Mouse (Mus musculus) layer of hippocampus, postnatal 36 days (tissue): Measurements from ENCODE around the gene Nedd8. TPM values are rescaled to one million over a fixed set of nuclear protein-coding genes. Genes with fewer than 3 reads are reported as not detected.

Source experiments
- DNase-seq, 2 experiments: peaks; one replicate each; pipeline ENCODE4 v3.0.0; 2022
- total RNA-seq, 2 experiments: library from RNA; stranded (reverse); gene quantifications; 2 replicates each; pipeline ENCODE4 v1.2.3; 2021

Nedd8 gene
- 100 to 1,000 TPM; 328 to 337 TPM for total RNA-seq

DNA sequence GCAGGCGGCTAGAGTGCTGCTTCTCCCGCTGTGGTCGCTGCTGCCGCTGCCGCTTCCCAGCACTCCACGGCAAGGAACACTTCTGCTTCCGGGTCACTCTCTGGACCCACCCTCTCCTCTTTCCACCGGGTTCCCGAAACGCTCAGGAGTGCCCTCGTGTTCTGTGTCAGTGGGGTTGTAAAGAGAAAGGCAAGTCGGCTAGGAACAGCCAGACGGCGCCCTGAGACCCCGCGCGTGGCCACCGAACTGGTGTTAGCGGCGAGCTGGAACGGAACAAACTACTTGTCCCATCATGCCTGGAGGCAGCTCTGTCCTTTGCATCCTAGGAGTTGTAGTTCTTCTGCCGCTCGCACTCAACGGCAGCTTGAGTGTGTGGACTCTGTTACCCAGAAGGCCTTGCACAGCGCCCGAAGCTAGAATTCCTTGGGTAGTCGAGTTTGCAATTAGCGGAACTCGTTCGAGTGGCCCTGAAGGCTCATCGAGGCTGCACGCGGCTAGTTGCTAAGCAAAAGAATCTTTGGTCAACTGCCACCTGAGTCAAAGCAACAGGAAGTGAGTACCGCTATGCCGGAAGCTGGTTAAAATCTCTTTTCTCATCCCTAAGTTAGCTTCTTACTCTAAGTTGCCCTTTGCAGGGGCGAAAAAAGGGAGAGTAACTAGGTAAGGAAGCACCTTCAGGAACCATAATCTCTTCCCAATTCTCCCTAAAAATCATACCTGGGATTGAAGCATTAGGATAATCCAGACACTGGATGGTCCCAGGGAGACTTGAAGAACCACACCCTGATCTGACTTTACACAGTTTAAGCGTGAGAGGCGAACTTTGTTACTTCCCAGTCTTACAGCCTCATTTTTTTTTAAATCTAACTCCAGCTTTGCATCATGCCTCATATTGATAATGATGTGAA is at the start of gene Nedd8, which contains the start of gene Gmpr2:
Nedd8 (minus strand) TSS at position 292 of the 908 bp plus-strand sequence.
Gmpr2 (plus strand) TSS at position 109 of the 908 bp plus-strand sequence.
- peak; percentile 95 for DNase-seq

DNA sequence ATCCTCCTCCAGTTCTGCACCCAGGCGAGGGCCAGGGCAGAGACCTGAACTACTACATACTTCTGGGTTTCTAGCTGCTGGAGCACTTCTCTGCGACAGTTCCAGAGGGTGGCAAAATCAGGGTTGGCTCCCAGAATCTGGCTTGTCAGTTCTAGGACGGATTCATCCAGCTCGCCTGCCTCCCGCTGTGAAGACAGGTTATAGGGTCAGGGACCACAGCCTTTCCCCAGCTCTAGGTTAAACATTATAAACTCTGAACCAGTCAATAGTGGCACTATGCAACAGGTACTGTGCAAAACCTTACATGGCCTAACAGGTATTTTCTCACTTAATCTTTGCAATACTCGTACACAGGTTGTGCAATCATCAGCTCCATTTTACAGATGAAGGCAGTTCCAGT is 49.2 kb upstream of the Nedd8 start:
- DNase-seq, result no peak

DNA sequence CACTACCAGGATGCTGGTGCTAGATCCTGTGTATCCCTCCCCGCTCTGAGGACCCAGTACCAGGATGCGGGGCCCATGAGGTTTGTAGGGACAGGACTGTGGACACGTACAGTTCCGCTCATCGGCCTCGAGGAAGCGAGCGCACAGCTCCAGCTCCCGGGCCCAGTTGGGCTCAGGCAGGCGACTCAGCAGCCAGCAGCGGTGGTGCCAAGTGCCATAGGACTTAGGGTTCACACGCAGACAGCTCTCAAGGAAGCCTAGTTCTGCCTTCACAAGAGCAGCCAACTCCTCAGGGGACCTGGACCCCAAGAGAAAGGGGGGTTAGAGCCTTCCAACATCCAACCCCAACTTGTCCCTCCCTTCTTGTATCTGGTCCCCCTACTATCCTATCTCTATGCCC is 48.7 kb upstream of the Nedd8 start:
- no peak for DNase-seq

DNA sequence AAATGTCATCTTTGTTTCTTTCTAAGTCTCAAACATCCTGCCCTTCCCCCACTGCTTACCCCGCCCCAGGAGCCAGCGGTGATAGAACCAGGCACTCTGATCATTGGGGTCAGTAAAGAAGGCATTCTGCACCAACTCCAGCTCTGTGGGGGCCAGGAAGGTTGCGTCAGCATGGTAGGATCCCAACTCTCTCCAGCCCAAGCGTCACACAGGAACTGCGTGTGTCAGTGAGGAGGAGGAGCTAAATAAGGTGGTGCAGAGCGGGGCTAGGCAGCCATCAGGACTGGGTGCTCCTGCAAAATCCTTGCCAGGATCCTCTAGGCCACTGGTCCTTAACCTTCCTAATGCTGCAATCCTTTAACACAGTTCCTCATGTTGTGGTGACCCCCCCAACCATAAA is 47.8 kb upstream of the Nedd8 start:
- no peak for DNase-seq

GRCm38 (mm10) chr14:55716884-55717283 is 45.0 kb upstream of the Nedd8 start:
- no peak for DNase-seq

DNA sequence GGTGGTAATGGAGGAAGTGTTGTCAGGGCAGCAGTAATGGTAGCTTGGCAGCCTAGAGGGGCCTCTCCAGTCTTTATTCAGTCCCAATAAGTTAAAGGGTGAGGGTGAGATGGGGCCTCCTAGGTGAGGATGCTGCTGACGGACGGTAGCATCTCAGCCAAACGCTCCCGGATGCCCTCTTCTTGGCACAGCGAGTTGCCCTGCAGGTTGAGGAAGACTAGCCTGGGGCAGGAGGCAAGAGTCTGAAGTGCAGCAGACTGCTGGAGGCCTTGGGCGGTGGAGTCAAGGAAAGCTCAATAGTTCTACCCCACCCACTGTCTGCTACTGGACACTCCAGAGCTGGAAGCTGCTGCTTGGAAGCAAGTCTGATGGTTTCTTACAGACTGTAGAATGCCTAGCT is 44.3 kb upstream of the Nedd8 start:
- no peak for DNase-seq

GRCm38 (mm10) chr14:55714893-55715292 is 43.0 kb upstream of the Nedd8 start:
- no peak for DNase-seq

DNA sequence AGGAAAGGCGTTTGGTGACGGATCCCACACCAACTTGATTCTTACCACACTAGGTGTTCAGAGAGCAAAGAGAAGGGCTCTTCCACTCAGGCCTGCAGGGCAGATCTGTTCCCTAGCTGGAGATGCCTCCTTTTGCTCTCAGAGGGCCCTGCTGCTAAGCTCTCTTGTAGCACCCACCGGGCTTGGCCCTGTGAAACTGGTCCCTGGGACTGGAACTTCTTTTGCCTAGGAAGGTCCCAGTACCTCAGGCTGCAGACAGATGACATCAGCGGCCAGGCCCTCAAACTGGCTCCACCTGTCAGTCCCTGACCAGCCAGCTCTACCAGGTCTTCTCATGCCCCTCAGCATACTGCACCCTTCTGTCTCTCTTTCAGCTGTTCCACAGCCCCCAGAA is 41.8 kb upstream of the Nedd8 start, which contains the start of gene Tgm1:
Tgm1 (minus strand) TSS at position 198 of the 394 bp plus-strand sequence.
- DNase-seq, result no peak

DNA sequence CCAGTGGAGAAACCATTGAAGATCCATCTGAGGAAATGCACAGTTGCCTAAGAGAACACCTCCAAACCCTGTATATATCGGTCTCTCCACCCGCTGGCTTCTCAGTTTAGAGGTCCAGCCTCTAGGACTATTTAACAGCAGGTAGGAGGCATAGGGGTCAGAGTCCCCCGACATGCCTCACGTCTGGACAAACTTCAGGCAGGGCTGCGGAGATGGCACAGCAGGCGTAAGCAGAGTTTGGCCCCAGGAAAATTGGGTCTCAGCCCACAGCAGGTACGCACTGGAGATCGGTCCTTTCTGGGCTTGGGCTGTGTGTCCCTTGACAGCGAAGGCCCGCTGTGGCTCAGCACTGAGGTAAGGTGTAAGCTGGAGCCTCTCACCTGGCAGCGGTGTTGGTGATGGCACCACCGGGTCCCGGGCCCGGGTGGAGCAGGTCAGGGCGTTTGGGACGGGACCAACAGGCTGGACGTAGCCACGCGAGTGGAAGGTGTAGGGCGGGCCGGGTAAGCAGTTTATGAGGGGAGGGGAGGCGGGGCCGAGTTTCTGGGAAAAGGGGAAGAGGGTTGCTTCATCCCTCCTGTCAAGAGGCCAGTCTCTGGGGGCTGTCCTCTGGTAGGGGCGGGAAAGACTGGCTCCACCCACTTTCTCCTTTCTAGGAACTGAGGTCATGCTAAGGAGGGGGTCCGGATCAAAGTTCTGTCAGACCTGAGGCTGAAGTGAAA is 41.2 kb upstream of the Nedd8 start:
- no peak for DNase-seq

GRCm38 (mm10) chr14:55711786-55712185 is 39.9 kb upstream of the Nedd8 start:
- no peak for DNase-seq

DNA sequence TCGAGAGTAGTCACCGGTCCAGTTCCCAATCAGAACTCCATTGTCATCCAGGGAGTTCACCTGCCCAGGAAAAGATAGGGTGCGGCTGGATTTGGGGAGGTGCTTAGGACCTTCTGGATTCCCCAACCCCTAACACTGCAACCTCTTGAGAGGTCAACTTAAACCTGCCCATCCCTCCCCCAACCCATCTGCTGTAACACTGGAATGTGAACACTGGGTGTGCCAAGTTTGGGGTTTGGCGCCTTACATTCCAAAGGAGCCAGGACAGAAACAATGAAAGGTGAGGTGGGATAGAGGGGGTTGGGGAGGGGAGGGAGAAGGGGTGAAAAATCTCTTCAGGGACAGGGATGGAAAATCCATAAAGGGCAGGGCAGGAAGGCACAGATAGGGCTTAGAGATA is 37.6 kb upstream of the Nedd8 start:
- DNase-seq, result no peak

DNA sequence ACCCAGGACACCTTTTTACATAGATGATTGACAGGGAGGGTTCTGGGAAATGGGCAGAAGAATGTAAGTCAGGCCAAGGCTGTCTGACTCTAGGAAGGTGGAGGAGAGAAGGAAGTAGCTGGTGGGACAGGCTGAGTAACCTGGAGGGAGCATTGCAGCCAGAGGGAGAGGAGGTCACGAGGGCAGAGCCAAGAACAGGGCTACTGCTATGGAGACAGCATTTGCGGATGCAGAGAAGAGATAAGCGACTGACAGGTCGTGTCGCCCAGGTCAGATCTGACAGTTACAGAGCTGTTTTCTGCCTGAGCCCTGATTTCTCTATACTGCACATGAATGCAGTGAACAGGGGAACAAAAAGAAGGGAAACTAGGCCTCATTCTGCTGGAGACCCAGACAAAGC is 35.5 kb upstream of the Nedd8 start:
- DNase-seq, result no peak

- DNase-seq, result no peak
These were observed 34.2 kb upstream of the Nedd8 start for GRCm38 (mm10) chr14:55706051-55706600.

DNA sequence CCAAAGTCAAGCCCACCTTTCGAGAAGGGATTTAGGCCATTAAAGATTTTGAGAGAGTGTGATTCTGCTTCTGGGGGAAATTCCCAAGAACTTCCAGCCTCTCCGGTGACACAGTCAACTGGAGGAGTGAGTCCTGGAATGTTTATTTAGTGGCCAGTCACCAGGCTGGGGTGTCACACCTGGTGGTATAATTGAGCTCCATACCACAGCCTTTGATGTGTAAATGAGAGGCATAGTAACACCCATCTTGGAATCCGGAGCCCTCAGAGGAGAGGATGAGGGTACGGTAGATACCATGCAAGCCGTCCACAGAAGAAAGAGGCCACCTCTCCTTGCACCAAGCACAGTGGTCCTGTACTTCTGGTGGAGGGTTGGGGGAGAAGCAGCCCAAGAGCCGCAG is 30.8 kb upstream of the Nedd8 start:
- no peak for DNase-seq

GRCm38 (mm10) chr14:55701131-55701530 is 29.2 kb upstream of the Nedd8 start:
- no peak for DNase-seq

DNA sequence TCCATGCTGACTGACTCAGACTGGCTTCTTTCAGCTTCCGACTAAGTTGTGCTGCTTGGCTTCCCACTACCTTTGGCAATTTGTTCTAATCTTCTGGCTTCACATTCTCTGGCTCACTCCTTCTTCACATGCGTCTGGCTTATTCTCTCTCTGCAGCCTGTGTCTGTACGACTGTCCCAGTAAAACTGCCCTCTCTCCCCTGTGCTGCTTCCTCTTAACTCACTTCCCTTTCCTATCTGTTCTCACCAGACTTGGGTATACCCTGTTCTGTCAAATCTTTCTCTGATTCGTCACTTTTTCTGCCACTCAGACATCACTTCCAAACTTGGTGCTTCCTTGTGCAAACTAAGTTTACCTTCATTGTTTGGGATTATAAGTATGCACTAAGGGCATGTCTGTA is 25.3 kb upstream of the Nedd8 start:
- no peak for DNase-seq

- DNase-seq, result no peak
These were observed 17.5 kb upstream of the Nedd8 start for GRCm38 (mm10) chr14:55689433-55689832.

DNA sequence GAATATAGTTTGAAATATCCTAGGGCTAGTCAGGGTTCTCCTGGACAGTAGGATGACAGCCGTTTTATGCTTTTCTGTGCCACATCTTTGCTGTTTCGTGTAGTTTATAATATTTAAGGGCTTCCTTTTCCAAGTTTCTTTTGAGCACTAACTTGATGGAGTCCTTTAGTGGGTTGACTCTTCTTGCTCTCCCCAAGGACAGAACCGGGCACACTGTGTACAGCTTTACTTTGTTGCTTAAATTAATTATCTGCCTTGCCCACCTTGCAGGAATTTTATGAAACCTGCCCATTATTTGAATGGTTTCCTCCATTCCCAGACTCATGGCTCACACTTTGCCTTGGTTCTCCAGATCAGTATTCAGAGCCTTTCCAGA is 10.2 kb upstream of the Nedd8 start:
- DNase-seq, result no peak

DNA sequence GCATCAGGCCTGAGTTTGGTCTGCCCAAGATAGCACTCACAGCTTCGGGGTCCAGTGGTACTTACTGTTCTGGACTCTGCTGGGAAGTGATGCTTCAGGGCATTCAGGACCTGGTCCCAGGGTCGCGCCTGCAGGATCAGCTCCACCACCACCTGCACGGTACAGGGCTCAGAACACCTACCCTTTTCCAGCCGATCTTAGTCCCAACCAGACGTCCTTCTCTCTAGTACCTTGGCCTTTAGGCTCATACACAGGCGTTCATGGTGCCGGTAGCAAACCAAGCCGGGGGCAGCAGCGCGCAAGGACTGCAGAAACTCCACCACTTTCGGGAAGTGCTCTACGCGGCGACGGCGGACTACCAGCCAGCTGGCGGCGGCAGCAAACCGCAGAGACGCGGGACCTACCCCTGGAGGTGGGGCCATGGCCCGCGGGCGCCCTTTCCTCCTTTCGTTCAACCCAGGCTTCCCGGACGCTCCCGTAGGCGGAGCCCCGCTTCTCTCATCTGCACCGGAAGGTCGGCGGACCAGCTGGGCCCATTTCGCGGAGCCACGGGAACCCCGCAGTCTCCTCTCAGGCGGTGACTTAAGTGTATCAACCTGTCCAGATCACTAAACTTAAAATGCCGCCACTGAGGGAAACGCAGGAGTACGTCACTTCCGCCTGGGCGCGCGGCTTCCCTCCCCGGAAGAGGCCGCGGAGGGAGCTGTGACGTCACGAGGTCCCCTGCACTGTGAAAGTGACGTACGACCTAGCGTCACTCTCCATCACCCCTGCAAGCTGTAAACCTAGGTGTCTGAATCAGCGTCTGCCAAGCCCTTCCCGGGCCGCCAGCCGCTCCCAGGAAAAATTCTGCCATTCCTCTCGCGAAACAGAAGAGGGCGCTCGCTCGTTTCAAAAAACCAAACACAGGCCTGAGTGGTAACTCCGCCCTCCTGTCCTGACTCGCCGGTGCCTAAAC is 9.5 kb upstream of the Nedd8 start, which contains the start of gene Tinf2:
Tinf2 (minus strand) TSS at position 661 of the 958 bp plus-strand sequence.
- DNase-seq, result peak; percentile 93 to 96

- DNase-seq, result no peak
These were observed 5.7 kb upstream of the Nedd8 start for GRCm38 (mm10) chr14:55677615-55678014.

- no peak for DNase-seq
These were observed 777 bp upstream of the Nedd8 start for GRCm38 (mm10) chr14:55672741-55673060.

DNA sequence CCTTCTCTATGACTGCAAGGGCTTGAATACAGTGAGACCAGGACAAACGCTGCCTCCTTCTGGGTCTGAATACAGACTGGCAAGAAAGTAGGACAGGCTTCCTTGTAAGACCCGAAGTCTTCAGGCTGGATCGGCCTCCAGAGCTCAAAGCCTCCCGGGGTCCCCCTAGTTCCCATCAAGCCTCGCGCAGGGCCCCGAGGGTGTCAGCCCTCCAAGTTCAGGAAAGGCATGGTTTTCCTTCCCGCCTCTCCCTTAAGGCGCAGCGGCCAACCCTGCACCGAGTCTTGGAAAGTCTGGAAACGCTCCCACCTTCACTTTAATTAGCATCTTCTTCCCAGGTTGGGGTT is 465 bp downstream of the Nedd8 start:
- DNase-seq, result no peak
